ENCODE assay signal across 16 mouse cellular contexts in genomic region chr5:74337491-74337890, GRCm38 (mm10).
A peak's percentile ranks its signal among the peaks of the same experiment; 100 is the strongest.
DNase-seq lines count a peak whose midpoint lies in the region; ATAC-seq and TF ChIP-seq lines count a peak whose summit lies in the region.
"Had no signal": no experiment of that assay in that cellular context is flagged by ENCODE, and none has a peak within 500 bp of the region (broad histone marks: within the 10 kb centered on the region; RNA-seq: fewer than 3 reads in every experiment).

No protein-coding gene starts in this region.

- H3K27me3 ChIP-seq in forebrain, embryonic 15.5 days, result no peaks in the 10 kb centered on the region
- no peaks in the 10 kb centered on the region for H3K27me3 ChIP-seq in forebrain, postnatal 0 days (ENCODE audit: insufficient read depth, low read length)
- H3K27me3 ChIP-seq in midbrain, postnatal 0 days (ENCODE audit: insufficient read depth, low read length), result no peaks in the 10 kb centered on the region
- H3K27me3 ChIP-seq in midbrain, embryonic 10.5 days (ENCODE audit: low read depth, poor library complexity, severe bottlenecking), result no peaks in the 10 kb centered on the region
- H3K27me3 ChIP-seq: intestine, embryonic 15.5 days; limb, embryonic 12.5 days; neural tube, embryonic 12.5 days had no signal

- WGBS in forebrain, embryonic 15.5 days, result 86% methylated on average over 3 of the region's 3 CpGs
- WGBS in forebrain, postnatal 0 days, result 87% methylated on average over 3 of the region's 3 CpGs
- WGBS in midbrain, postnatal 0 days, result 88% methylated on average over 3 of the region's 3 CpGs
- 84% methylated on average over 3 of the region's 3 CpGs for WGBS in midbrain, embryonic 10.5 days

- intact Hi-C loops in left cerebral cortex, postnatal 4 days (cut with DNase I), result no loop called here
- intact Hi-C loops in left cerebral cortex, postnatal 10 days (cut with DNase I), result no loop called here

- no peaks in the 10 kb centered on the region for H3K36me3 ChIP-seq in forebrain, embryonic 15.5 days
- no peaks in the 10 kb centered on the region for H3K36me3 ChIP-seq in forebrain, postnatal 0 days (ENCODE audit: insufficient read depth)
- no peaks in the 10 kb centered on the region for H3K36me3 ChIP-seq in midbrain, postnatal 0 days (ENCODE audit: insufficient read depth, low read length)
- no peaks in the 10 kb centered on the region for H3K36me3 ChIP-seq in midbrain, embryonic 10.5 days
- H3K36me3 ChIP-seq: intestine, embryonic 15.5 days; limb, embryonic 12.5 days; neural tube, embryonic 12.5 days had no signal

- H3K4me1 ChIP-seq in forebrain, embryonic 15.5 days, result peaks cover 12% of the 10 kb centered on the region
- H3K4me1 ChIP-seq in forebrain, postnatal 0 days (ENCODE audit: insufficient read depth), result no peaks in the 10 kb centered on the region
- no peaks in the 10 kb centered on the region for H3K4me1 ChIP-seq in midbrain, postnatal 0 days (ENCODE audit: insufficient read depth, low read length)
- H3K4me1 ChIP-seq in midbrain, embryonic 10.5 days, result peaks cover 6% of the 10 kb centered on the region
- H3K4me1 ChIP-seq: intestine, embryonic 15.5 days; neural tube, embryonic 12.5 days had no signal

- no peak for TF ChIP-seq CTCF in forebrain, postnatal 0 days (IDR thresholded peaks at IDR 0.05; ENCODE audit: low read depth)
- TF ChIP-seq CTCF in midbrain, postnatal 0 days (IDR thresholded peaks at IDR 0.05), result no peak

- H3K4me3 ChIP-seq in forebrain, embryonic 15.5 days, result no peak overlapping the region
- no peak overlapping the region for H3K4me3 ChIP-seq in forebrain, postnatal 0 days (ENCODE audit: low read depth, low read length)
- no peak overlapping the region for H3K4me3 ChIP-seq in midbrain, postnatal 0 days (ENCODE audit: low read depth, low read length)
- H3K4me3 ChIP-seq in midbrain, embryonic 10.5 days, result no peak overlapping the region
- H3K4me3 ChIP-seq: intestine, embryonic 15.5 days; limb, embryonic 12.5 days; neural tube, embryonic 12.5 days had no signal

- ATAC-seq in forebrain, embryonic 15.5 days (replicated peaks), result 0 out of 2 replicates have a peak, but pooled peaks have one; percentile 41
- no peak for ATAC-seq in forebrain, postnatal 0 days
- ATAC-seq in midbrain, postnatal 0 days (ENCODE audit: low FRiP score), result no peak
- ATAC-seq: intestine, embryonic 15.5 days had no signal

- no peaks in the 10 kb centered on the region for H3K9me3 ChIP-seq in forebrain, embryonic 15.5 days
- H3K9me3 ChIP-seq in forebrain, postnatal 0 days (ENCODE audit: low read length), result no peaks in the 10 kb centered on the region
- no peaks in the 10 kb centered on the region for H3K9me3 ChIP-seq in midbrain, postnatal 0 days (ENCODE audit: low read length)
- no peaks in the 10 kb centered on the region for H3K9me3 ChIP-seq in midbrain, embryonic 10.5 days (replicated peaks)
- H3K9me3 ChIP-seq: intestine, embryonic 15.5 days; limb, embryonic 12.5 days; neural tube, embryonic 12.5 days had no signal

- DNase-seq in forebrain, postnatal 0 days, result no peak
- DNase-seq in left cerebral cortex, postnatal 4 days, result peak; percentile 57
- no peak for DNase-seq in left cerebral cortex, postnatal 10 days (ENCODE audit: extremely low spot score in 1 of 2, low spot score in 2 of 2)
- DNase-seq in midbrain, postnatal 0 days (ENCODE audit: low spot score), result peak; percentile 37
- DNase-seq in midbrain, embryonic 10.5 days (ENCODE audit: low spot score), result no peak
- DNase-seq in lung, postnatal 36 days, result peak; percentile 10
- DNase-seq: adrenal gland, postnatal 14 days; gastrocnemius, postnatal 10 days; kidney, adult 9 months; kidney, postnatal 25 days; thymus, postnatal 25 days had no signal

- H3K9ac ChIP-seq in forebrain, embryonic 15.5 days (replicated peaks), result no peak overlapping the region
- no peak overlapping the region for H3K9ac ChIP-seq in forebrain, postnatal 0 days
- no peak overlapping the region for H3K9ac ChIP-seq in midbrain, postnatal 0 days (replicated peaks; ENCODE audit: low read length, poor library complexity, severe bottlenecking)
- H3K9ac ChIP-seq: intestine, embryonic 15.5 days; limb, embryonic 12.5 days; liver, embryonic 14.5 days; neural tube, embryonic 12.5 days had no signal

- H3K4me2 ChIP-seq in forebrain, embryonic 15.5 days (replicated peaks), result no peak overlapping the region
- H3K4me2 ChIP-seq in forebrain, postnatal 0 days (ENCODE audit: low read depth), result no peak overlapping the region
- H3K4me2 ChIP-seq in midbrain, postnatal 0 days (ENCODE audit: low read depth, low read length, poor library complexity, severe bottlenecking), result no peak overlapping the region
- H3K4me2 ChIP-seq: intestine, embryonic 15.5 days; limb, embryonic 12.5 days; neural tube, embryonic 12.5 days had no signal

- peak overlapping the region; percentile 60 for H3K27ac ChIP-seq in forebrain, embryonic 15.5 days (replicated peaks)
- H3K27ac ChIP-seq in forebrain, postnatal 0 days (ENCODE audit: low read depth, low read length), result no peak overlapping the region
- no peak overlapping the region for H3K27ac ChIP-seq in midbrain, postnatal 0 days (ENCODE audit: low read depth, low read length)
- H3K27ac ChIP-seq in midbrain, embryonic 10.5 days (replicated peaks), result no peak overlapping the region
- H3K27ac ChIP-seq: intestine, embryonic 15.5 days; limb, embryonic 12.5 days; liver, embryonic 14.5 days; neural tube, embryonic 12.5 days had no signal

Comparison
In these comparisons a context has a peak if more than half of its experiments do, and no peak if none do; other contexts are left out.
1. DNase-seq: peak in left cerebral cortex, postnatal 4 days (single experiment), midbrain, postnatal 0 days (single experiment) and lung, postnatal 36 days (single experiment); none in forebrain, postnatal 0 days (single experiment), left cerebral cortex, postnatal 10 days (0 of 2) and midbrain, embryonic 10.5 days (single experiment).